Mouse (Mus musculus): ENCODE data around the gene Pak1. TPM values are rescaled to one million over a fixed set of nuclear protein-coding genes. Genes with fewer than 3 reads are reported as not detected.

Pak1 gene
- total RNA-seq, 2 experiments from 2014 or later: 170 to 195 TPM

- no peak for DNase-seq (ENCODE audit: low spot score in 2 of 2)
These were observed 13.0 kb upstream of the Pak1 start for GRCm38 (mm10) chr7:97775380-97775779.

GRCm38 (mm10) chr7:97775923-97776322 lies 12.4 kb upstream of the Pak1 start:
- no peak for DNase-seq (ENCODE audit: low spot score in 2 of 2)

- DNase-seq (ENCODE audit: low spot score in 2 of 2): no peak
These were observed 11.2 kb upstream of the Pak1 start for GRCm38 (mm10) chr7:97777191-97777590.

GRCm38 (mm10) chr7:97780222-97780621 lies 8.1 kb upstream of the Pak1 start:
- no peak for DNase-seq (ENCODE audit: low spot score in 2 of 2)

- no peak for DNase-seq (ENCODE audit: low spot score in 2 of 2)
These were observed 7.5 kb upstream of the Pak1 start for GRCm38 (mm10) chr7:97780815-97781214.

GRCm38 (mm10) chr7:97781496-97781895 lies 6.8 kb upstream of the Pak1 start:
- no peak for DNase-seq (ENCODE audit: low spot score in 2 of 2)

- no peak for DNase-seq (ENCODE audit: low spot score in 2 of 2)
These were observed 4.8 kb upstream of the Pak1 start for GRCm38 (mm10) chr7:97783523-97783922.

GRCm38 (mm10) chr7:97788669-97789483 lies 535 bp downstream of the Pak1 start:
- DNase-seq (ENCODE audit: low spot score in 2 of 2): no peak

GRCm38 (mm10) chr7:97790272-97790671 lies 1.9 kb downstream of the Pak1 start:
- DNase-seq (ENCODE audit: low spot score in 2 of 2): no peak

- no peak for DNase-seq (ENCODE audit: low spot score in 2 of 2)
These were observed 4.0 kb downstream of the Pak1 start for GRCm38 (mm10) chr7:97792324-97792723.

GRCm38 (mm10) chr7:97803116-97803515 lies 14.8 kb downstream of the Pak1 start:
- no peak for DNase-seq (ENCODE audit: low spot score in 2 of 2)

GRCm38 (mm10) chr7:97804245-97805066 lies 16.1 kb downstream of the Pak1 start:
- peak in 1 of 2 experiments; percentile 34 for DNase-seq (ENCODE audit: low spot score in 2 of 2)

GRCm38 (mm10) chr7:97805067-97805365 lies 16.7 kb downstream of the Pak1 start:
- no peak for DNase-seq (ENCODE audit: low spot score in 2 of 2)

- DNase-seq (ENCODE audit: low spot score in 2 of 2): no peak
These were observed 21.0 kb downstream of the Pak1 start for GRCm38 (mm10) chr7:97809307-97809706.

GRCm38 (mm10) chr7:97821875-97822274 lies 33.5 kb downstream of the Pak1 start:
- no peak for DNase-seq (ENCODE audit: low spot score in 2 of 2)

- DNase-seq (ENCODE audit: low spot score in 2 of 2): no peak
These were observed 40.8 kb downstream of the Pak1 start for GRCm38 (mm10) chr7:97829091-97829490.

GRCm38 (mm10) chr7:97830739-97831138 lies 42.4 kb downstream of the Pak1 start:
- DNase-seq (ENCODE audit: low spot score in 2 of 2): no peak

GRCm38 (mm10) chr7:97832987-97833386 lies 44.6 kb downstream of the Pak1 start:
- DNase-seq (ENCODE audit: low spot score in 2 of 2): no peak

GRCm38 (mm10) chr7:97838574-97838973 lies 50.2 kb downstream of the Pak1 start:
- DNase-seq (ENCODE audit: low spot score in 2 of 2): no peak

GRCm38 (mm10) chr7:97841311-97841710 lies 53.0 kb downstream of the Pak1 start:
- DNase-seq (ENCODE audit: low spot score in 2 of 2): no peak

- no peak for DNase-seq (ENCODE audit: low spot score in 2 of 2)
These were observed 54.0 kb downstream of the Pak1 start for GRCm38 (mm10) chr7:97842332-97842731.

GRCm38 (mm10) chr7:97842806-97843570 lies 54.6 kb downstream of the Pak1 start:
- DNase-seq (ENCODE audit: low spot score in 2 of 2): peak; percentile 84 to 85

Data from layer of hippocampus, postnatal 14 days (tissue).